Mouse (Mus musculus) liver, embryonic 14.5 days (tissue): ENCODE data around the gene Psmb3.

Source experiments
- CTCF ChIP-seq: IDR thresholded peaks from 2 replicates; pipeline ENCODE4 v1.5.1; 2016; ENCODE audit warnings: antibody characterized with exemption, low read depth, control low read depth
- EP300 ChIP-seq: IDR thresholded peaks from 2 replicates; pipeline ENCODE4 v1.6.1; 2016; ENCODE audit warnings: antibody characterized with exemption, low read depth

DNA sequence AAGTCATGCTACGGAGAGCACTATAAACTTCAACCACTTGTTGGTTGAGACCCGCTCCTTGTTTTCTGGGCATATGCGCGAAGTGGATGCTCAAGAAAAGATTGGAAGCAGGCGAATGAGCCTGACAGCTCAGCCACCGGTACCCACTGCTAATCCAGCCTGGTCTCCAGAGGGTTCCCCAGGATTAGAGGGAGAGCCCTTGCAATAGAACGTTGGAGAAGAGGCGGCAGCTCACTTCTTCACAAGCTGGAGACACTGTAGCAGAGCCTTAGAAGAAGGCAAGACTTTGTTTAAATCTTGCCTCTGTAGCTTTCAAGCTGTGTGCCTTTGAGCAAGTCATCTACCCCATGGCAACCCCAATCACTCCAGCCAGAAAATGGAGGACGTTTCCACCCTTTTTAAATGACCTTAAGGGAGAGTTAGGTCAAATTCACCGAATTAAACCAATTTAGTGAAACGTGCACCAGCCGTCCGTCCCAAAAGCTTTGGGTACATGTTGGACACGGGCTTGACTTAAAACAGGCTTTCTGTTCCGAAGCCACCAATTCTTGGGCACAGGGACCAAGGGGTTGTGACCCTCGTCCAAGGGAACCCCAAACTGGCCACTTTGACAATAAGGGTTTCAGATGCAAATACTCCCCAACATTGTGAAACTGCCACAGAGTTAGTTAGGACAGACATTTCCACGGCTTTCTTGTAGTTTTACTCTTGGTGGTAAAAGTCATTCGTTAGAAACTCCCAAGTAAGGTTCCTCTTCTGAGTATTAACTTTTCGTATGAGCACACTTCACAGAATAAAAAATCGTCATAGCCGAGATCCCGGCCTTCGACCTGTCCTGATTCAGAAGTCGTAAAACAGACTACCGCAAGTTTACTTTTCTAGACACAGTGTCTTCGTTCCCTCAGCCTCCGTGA lies 42.2 kb upstream of the Psmb3 start:
- TF ChIP-seq CTCF (no peak), EP300 (no peak)
